Mouse (Mus musculus) monocyte, adult 2 months (primary cell): ENCODE measurements around the gene Inpp4b.

ENCODE experiments used
- DNase-seq, 2 experiments: peaks; one replicate each; pipeline ENCODE4 v3.0.0; 2022; ENCODE audit warnings: low spot score in 2 of 2, low read depth in 1 of 2

The Inpp4b gene

GRCm38 (mm10) chr8:81827306-81827913 is 485.1 kb downstream of the Inpp4b start:
- DNase-seq: no peak

- DNase-seq: no peak
These were observed 489.1 kb downstream of the Inpp4b start for GRCm38 (mm10) chr8:81831430-81831829.

GRCm38 (mm10) chr8:81833852-81834251 is 491.5 kb downstream of the Inpp4b start:
- no peak for DNase-seq

- no peak for DNase-seq
These were observed 498.2 kb downstream of the Inpp4b start for GRCm38 (mm10) chr8:81840512-81840911.

- no peak for DNase-seq
These were observed 502.0 kb downstream of the Inpp4b start for GRCm38 (mm10) chr8:81844104-81844982.

- DNase-seq: no peak
These were observed 505.6 kb downstream of the Inpp4b start for GRCm38 (mm10) chr8:81847929-81848328.

- no peak for DNase-seq
These were observed 507.6 kb downstream of the Inpp4b start for GRCm38 (mm10) chr8:81849976-81850375.

- DNase-seq: no peak
These were observed 510.8 kb downstream of the Inpp4b start for GRCm38 (mm10) chr8:81853184-81853583.

GRCm38 (mm10) chr8:81854543-81854942 is 512.2 kb downstream of the Inpp4b start:
- no peak for DNase-seq

GRCm38 (mm10) chr8:81855009-81855408 is 512.7 kb downstream of the Inpp4b start:
- DNase-seq: no peak

GRCm38 (mm10) chr8:81856120-81856519 is 513.8 kb downstream of the Inpp4b start:
- DNase-seq: no peak

- no peak for DNase-seq
These were observed 514.3 kb downstream of the Inpp4b start for GRCm38 (mm10) chr8:81856608-81857007.

GRCm38 (mm10) chr8:81858393-81858792 is 516.0 kb downstream of the Inpp4b start:
- DNase-seq: no peak

- no peak for DNase-seq
These were observed 517.4 kb downstream of the Inpp4b start for GRCm38 (mm10) chr8:81859805-81860204.

GRCm38 (mm10) chr8:81861311-81861710 is 519.0 kb downstream of the Inpp4b start:
- no peak for DNase-seq

- no peak for DNase-seq
These were observed 520.4 kb downstream of the Inpp4b start for GRCm38 (mm10) chr8:81862738-81863137.

GRCm38 (mm10) chr8:81864318-81864717 is 522.0 kb downstream of the Inpp4b start:
- no peak for DNase-seq

GRCm38 (mm10) chr8:81865664-81866063 is 523.3 kb downstream of the Inpp4b start:
- DNase-seq: no peak

- no peak for DNase-seq
These were observed 524.7 kb downstream of the Inpp4b start for GRCm38 (mm10) chr8:81867020-81867419.

- no peak for DNase-seq
These were observed 528.1 kb downstream of the Inpp4b start for GRCm38 (mm10) chr8:81870466-81870865.

- no peak for DNase-seq
These were observed 537.7 kb downstream of the Inpp4b start for GRCm38 (mm10) chr8:81880071-81880470.

- DNase-seq: no peak
These were observed 541.8 kb downstream of the Inpp4b start for GRCm38 (mm10) chr8:81884195-81884594.
